Mouse (Mus musculus) olfactory bulb, adult 2 months (tissue): Measurements from ENCODE around the gene Fermt2.

Experiments used
- CTCF ChIP-seq: fragments of 200-500 bp; IDR thresholded peaks from 2 replicates; pipeline ENCODE4 v1.5.1; 2012; ENCODE audit warnings: low read depth, mild to moderate bottlenecking, low read length, moderate library complexity; ENCODE audit not compliant: insufficient read depth
- POLR2A ChIP-seq: fragments of 200-500 bp; IDR thresholded peaks from 2 replicates; pipeline ENCODE4 v1.6.1; 2012; ENCODE audit warnings: mild to moderate bottlenecking, low read depth, low read length, moderate library complexity; ENCODE audit not compliant: insufficient read depth

DNA sequence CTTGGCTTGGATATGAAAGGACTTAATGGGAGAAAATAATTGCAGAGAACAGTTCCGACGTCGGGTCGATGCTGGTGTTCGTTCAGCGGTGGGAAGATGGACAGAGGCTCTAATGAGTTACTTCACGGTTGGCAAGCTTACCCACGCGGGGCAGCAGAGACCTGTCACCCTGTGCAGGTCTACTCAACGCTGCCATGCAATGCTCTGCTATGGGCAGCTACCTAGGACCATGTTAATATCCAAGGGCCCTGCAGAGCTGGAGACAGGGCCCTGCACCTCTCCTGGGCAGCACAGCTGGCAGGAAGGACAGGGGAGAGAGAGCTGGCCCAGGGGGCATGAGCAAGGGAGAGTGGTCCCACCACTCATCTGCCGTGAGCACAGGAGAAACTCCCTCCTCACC, 29.9 kb downstream of the Fermt2 start:
- no peak for TF ChIP-seq CTCF
- TF ChIP-seq POLR2A = no peak
